Mouse (Mus musculus): ENCODE measurements around the gene Tnfrsf11a. TPM values are rescaled to one million over a fixed set of nuclear protein-coding genes. Genes with fewer than 3 reads are reported as not detected.

Gene Tnfrsf11a
- total RNA-seq, 1 experiment from 2014 or later, result 1.9 TPM

- DNase-seq, result no peak
Observed at GRCm38 (mm10) chr1:105827786-105828345, 47.3 kb downstream of the Tnfrsf11a start.

- no peak for DNase-seq
Observed at GRCm38 (mm10) chr1:105829171-105829570, 48.7 kb downstream of the Tnfrsf11a start.

- no peak for DNase-seq
Observed at GRCm38 (mm10) chr1:105832784-105833183, 52.3 kb downstream of the Tnfrsf11a start.

GRCm38 (mm10) chr1:105842950-105843349 lies 62.4 kb downstream of the Tnfrsf11a start:
- no peak for DNase-seq

GRCm38 (mm10) chr1:105843386-105843785 lies 62.9 kb downstream of the Tnfrsf11a start:
- DNase-seq, result no peak

- no peak for DNase-seq
Observed at GRCm38 (mm10) chr1:105843856-105844255, 63.3 kb downstream of the Tnfrsf11a start.

GRCm38 (mm10) chr1:105844341-105845006 lies 64.0 kb downstream of the Tnfrsf11a start:
- DNase-seq, result peak; percentile 11

- no peak for DNase-seq
Observed at GRCm38 (mm10) chr1:105846431-105846830, 65.9 kb downstream of the Tnfrsf11a start.

GRCm38 (mm10) chr1:105848806-105849205 lies 68.3 kb downstream of the Tnfrsf11a start:
- DNase-seq, result peak; percentile 31

- DNase-seq, result no peak
Observed at GRCm38 (mm10) chr1:105851341-105851740, 70.8 kb downstream of the Tnfrsf11a start.

- no peak for DNase-seq
Observed at GRCm38 (mm10) chr1:105859740-105860139, 79.2 kb downstream of the Tnfrsf11a start.

- DNase-seq, result no peak
Observed at GRCm38 (mm10) chr1:105876589-105876988, 96.1 kb downstream of the Tnfrsf11a start.

GRCm38 (mm10) chr1:105877808-105878207 lies 97.3 kb downstream of the Tnfrsf11a start:
- peak; percentile 35 for DNase-seq

GRCm38 (mm10) chr1:105878416-105878815 lies 97.9 kb downstream of the Tnfrsf11a start:
- DNase-seq, result no peak

GRCm38 (mm10) chr1:105880555-105881304 lies 100.2 kb downstream of the Tnfrsf11a start:
- DNase-seq, result peak; percentile 40

GRCm38 (mm10) chr1:105881466-105881865 lies 100.9 kb downstream of the Tnfrsf11a start:
- no peak for DNase-seq

GRCm38 (mm10) chr1:105883498-105883897 lies 103.0 kb downstream of the Tnfrsf11a start:
- DNase-seq, result no peak

GRCm38 (mm10) chr1:105885101-105885500 lies 104.6 kb downstream of the Tnfrsf11a start:
- DNase-seq, result no peak

GRCm38 (mm10) chr1:105885575-105885974 lies 105.1 kb downstream of the Tnfrsf11a start:
- DNase-seq, result no peak

GRCm38 (mm10) chr1:105886358-105886757 lies 105.8 kb downstream of the Tnfrsf11a start:
- DNase-seq, result no peak

- DNase-seq, result peak; percentile 95
Observed at GRCm38 (mm10) chr1:105891032-105891725, 110.7 kb downstream of the Tnfrsf11a start.

- DNase-seq, result no peak
Observed at GRCm38 (mm10) chr1:105895019-105895418, 114.5 kb downstream of the Tnfrsf11a start.
